Mouse (Mus musculus): ENCODE measurements at regions not wholly inside any gene's neighbourhood (a gene's known extent, or its start where the extent isn't known, plus 50 kb on each side); places are given as distances from the start of the nearest gene placed in this dataset.
A peak's percentile ranks its signal among the peaks of the same experiment; 100 is the strongest.

GRCm38 (mm10) chr19:20310653-20311052, 80.1 kb downstream of the Anxa1 start:
- Histone ChIP-seq H3K4me1 (ENCODE audit: insufficient read depth) (no peaks in the 10 kb centered on the region), H3K4me2 (ENCODE audit: low read depth) (no peak overlapping the region), H3K27ac (ENCODE audit: low read depth, low read length) (no peak overlapping the region), H3K9me3 (ENCODE audit: low read length) (no peaks in the 10 kb centered on the region), H3K36me3 (ENCODE audit: insufficient read depth) (no peaks in the 10 kb centered on the region), H3K4me3 (ENCODE audit: low read depth, low read length) (no peak overlapping the region), H3K9ac (no peak overlapping the region), H3K27me3 (ENCODE audit: insufficient read depth, low read length) (no peaks in the 10 kb centered on the region)
- ATAC-seq = no peak
- 68% methylated on average over 2 of the region's 2 CpGs for WGBS
- DNase-seq = no peak
- no peak for TF ChIP-seq CTCF (IDR thresholded peaks at IDR 0.05; ENCODE audit: low read depth)

GRCm38 (mm10) chr19:20300066-20300651, 90.6 kb downstream of the Anxa1 start:
- peak; percentile 23; the same call in 1 of the 2 replicates for ATAC-seq
- Histone ChIP-seq H3K4me2 (ENCODE audit: low read depth) (no peak overlapping the region), H3K4me3 (ENCODE audit: low read depth, low read length) (no peak overlapping the region), H3K9me3 (ENCODE audit: low read length) (no peaks in the 10 kb centered on the region), H3K36me3 (ENCODE audit: insufficient read depth) (no peaks in the 10 kb centered on the region), H3K9ac (no peak overlapping the region), H3K27ac (ENCODE audit: low read depth, low read length) (no peak overlapping the region), H3K4me1 (ENCODE audit: insufficient read depth) (no peaks in the 10 kb centered on the region), H3K27me3 (ENCODE audit: insufficient read depth, low read length) (no peaks in the 10 kb centered on the region)
- TF ChIP-seq CTCF (IDR thresholded peaks at IDR 0.05; ENCODE audit: low read depth) = no peak
- DNase-seq = peak; percentile 18
- 17% methylated on average over 2 of the region's 2 CpGs for WGBS

GRCm38 (mm10) chr19:20298431-20298830, 92.3 kb downstream of the Anxa1 start:
- Histone ChIP-seq H3K4me1 (ENCODE audit: insufficient read depth) (no peaks in the 10 kb centered on the region), H3K27ac (ENCODE audit: low read depth, low read length) (no peak overlapping the region), H3K9me3 (ENCODE audit: low read length) (no peaks in the 10 kb centered on the region), H3K4me3 (ENCODE audit: low read depth, low read length) (no peak overlapping the region), H3K27me3 (ENCODE audit: insufficient read depth, low read length) (no peaks in the 10 kb centered on the region), H3K9ac (no peak overlapping the region), H3K4me2 (ENCODE audit: low read depth) (no peak overlapping the region), H3K36me3 (ENCODE audit: insufficient read depth) (no peaks in the 10 kb centered on the region)
- DNase-seq (no peak), ATAC-seq (no peak)
- TF ChIP-seq CTCF (IDR thresholded peaks at IDR 0.05; ENCODE audit: low read depth) = no peak
- WGBS = 92% methylated on average over 2 of the region's 2 CpGs

- Histone ChIP-seq H3K4me1 (ENCODE audit: insufficient read depth) (no peaks in the 10 kb centered on the region), H3K36me3 (ENCODE audit: insufficient read depth) (no peaks in the 10 kb centered on the region), H3K27me3 (ENCODE audit: insufficient read depth, low read length) (no peaks in the 10 kb centered on the region), H3K4me2 (ENCODE audit: low read depth) (no peak overlapping the region), H3K9me3 (ENCODE audit: low read length) (no peaks in the 10 kb centered on the region), H3K9ac (no peak overlapping the region), H3K4me3 (ENCODE audit: low read depth, low read length) (no peak overlapping the region), H3K27ac (ENCODE audit: low read depth, low read length) (no peak overlapping the region)
- DNase-seq (no peak), ATAC-seq (no peak)
- TF ChIP-seq CTCF (IDR thresholded peaks at IDR 0.05; ENCODE audit: low read depth) = no peak
- 61% methylated on average over 4 of the region's 4 CpGs for WGBS
Observed at GRCm38 (mm10) chr19:20285188-20285587, 105.6 kb downstream of the Anxa1 start.

- no peaks in the 10 kb centered on the region for H3K36me3 ChIP-seq (ENCODE audit: insufficient read depth)
- ATAC-seq = no peak
- no peaks in the 10 kb centered on the region for H3K4me1 ChIP-seq (ENCODE audit: insufficient read depth)
- H3K4me3 ChIP-seq (ENCODE audit: low read depth, low read length) = no peak overlapping the region
- 90% methylated on average over 2 of the region's 2 CpGs for WGBS
- H3K27ac ChIP-seq (ENCODE audit: low read depth, low read length) = no peak overlapping the region
- DNase-seq = no peak
- H3K27me3 ChIP-seq (ENCODE audit: insufficient read depth, low read length) = no peaks in the 10 kb centered on the region
- no peak overlapping the region for H3K9ac ChIP-seq
- TF ChIP-seq CTCF (IDR thresholded peaks at IDR 0.05; ENCODE audit: low read depth) = no peak
- H3K9me3 ChIP-seq (ENCODE audit: low read length) = no peaks in the 10 kb centered on the region
- H3K4me2 ChIP-seq (ENCODE audit: low read depth) = no peak overlapping the region
Observed at GRCm38 (mm10) chr19:20283105-20283504, 107.6 kb downstream of the Anxa1 start.

GRCm38 (mm10) chr19:20261586-20261985, 129.2 kb downstream of the Anxa1 start:
- no peaks in the 10 kb centered on the region for H3K27me3 ChIP-seq (ENCODE audit: insufficient read depth, low read length)
- H3K4me3 ChIP-seq (ENCODE audit: low read depth, low read length) = no peak overlapping the region
- H3K4me1 ChIP-seq (ENCODE audit: insufficient read depth) = no peaks in the 10 kb centered on the region
- H3K9me3 ChIP-seq (ENCODE audit: low read length) = no peaks in the 10 kb centered on the region
- no peak for TF ChIP-seq CTCF (IDR thresholded peaks at IDR 0.05; ENCODE audit: low read depth)
- 59% methylated on average over 2 of the region's 2 CpGs for WGBS
- ATAC-seq = peak; percentile 72
- H3K4me2 ChIP-seq (ENCODE audit: low read depth) = no peak overlapping the region
- DNase-seq = peak; percentile 13
- H3K36me3 ChIP-seq (ENCODE audit: insufficient read depth) = no peaks in the 10 kb centered on the region
- H3K9ac ChIP-seq = no peak overlapping the region
- H3K27ac ChIP-seq (ENCODE audit: low read depth, low read length) = no peak overlapping the region

- DNase-seq (no peak), ATAC-seq (no peak)
- Histone ChIP-seq H3K36me3 (ENCODE audit: insufficient read depth) (no peaks in the 10 kb centered on the region), H3K4me3 (ENCODE audit: low read depth, low read length) (no peak overlapping the region), H3K4me2 (ENCODE audit: low read depth) (no peak overlapping the region), H3K9ac (no peak overlapping the region), H3K27me3 (ENCODE audit: insufficient read depth, low read length) (no peaks in the 10 kb centered on the region), H3K4me1 (ENCODE audit: insufficient read depth) (no peaks in the 10 kb centered on the region), H3K27ac (ENCODE audit: low read depth, low read length) (no peak overlapping the region), H3K9me3 (ENCODE audit: low read length) (no peaks in the 10 kb centered on the region)
- TF ChIP-seq CTCF (IDR thresholded peaks at IDR 0.05; ENCODE audit: low read depth) = no peak
- WGBS = 90% methylated on average over 2 of the region's 2 CpGs
Observed at GRCm38 (mm10) chr19:20252151-20252550, 138.6 kb downstream of the Anxa1 start.

All from forebrain, postnatal 0 days (tissue).